Mouse (Mus musculus) splenic B cell, adult 2 months (primary cell): ENCODE measurements around the gene Ssbp3.

Experiments
- DNase-seq: peaks from one replicate; pipeline ENCODE4 v3.0.0-alpha.2; 2011; ENCODE audit warnings: low read depth, low spot score
- H3K27me3 ChIP-seq: 2 replicates; pipeline ENCODE4 v1.6.1; 2012; ENCODE audit warnings: mild to moderate bottlenecking, low read length, moderate library complexity, mixed read lengths; ENCODE audit not compliant: control insufficient read depth, poor library complexity, insufficient read depth, severe bottlenecking
- H3K36me3 ChIP-seq: 2 replicates; pipeline ENCODE4 v1.6.1; 2012; ENCODE audit warnings: mild to moderate bottlenecking, low read length, moderate library complexity, mixed read lengths; ENCODE audit not compliant: control insufficient read depth, poor library complexity, insufficient read depth, severe bottlenecking

Gene Ssbp3

DNA sequence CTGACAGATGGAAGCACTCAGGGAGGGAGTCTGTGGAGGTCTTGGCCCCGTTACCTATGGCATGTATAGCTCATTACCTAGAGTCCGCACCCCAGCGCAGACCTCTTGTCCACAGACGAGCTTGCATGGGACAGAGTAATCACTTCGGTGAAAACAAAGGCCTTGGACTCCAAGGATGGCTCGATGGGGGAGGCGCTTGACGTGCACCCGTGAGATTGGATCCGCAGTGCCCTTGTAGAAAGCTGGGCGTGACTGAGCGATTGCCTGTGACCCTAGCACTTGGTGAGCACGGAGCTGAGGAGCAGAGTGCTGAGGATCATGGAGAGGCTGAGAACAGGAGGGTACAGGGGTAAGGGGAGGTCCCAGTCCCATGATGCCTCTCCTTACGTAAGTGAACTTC is 181.2 kb downstream of the Ssbp3 start:
- H3K27me3 ChIP-seq = no peaks in the 10 kb centered on the region
- no peaks in the 10 kb centered on the region for H3K36me3 ChIP-seq

DNA sequence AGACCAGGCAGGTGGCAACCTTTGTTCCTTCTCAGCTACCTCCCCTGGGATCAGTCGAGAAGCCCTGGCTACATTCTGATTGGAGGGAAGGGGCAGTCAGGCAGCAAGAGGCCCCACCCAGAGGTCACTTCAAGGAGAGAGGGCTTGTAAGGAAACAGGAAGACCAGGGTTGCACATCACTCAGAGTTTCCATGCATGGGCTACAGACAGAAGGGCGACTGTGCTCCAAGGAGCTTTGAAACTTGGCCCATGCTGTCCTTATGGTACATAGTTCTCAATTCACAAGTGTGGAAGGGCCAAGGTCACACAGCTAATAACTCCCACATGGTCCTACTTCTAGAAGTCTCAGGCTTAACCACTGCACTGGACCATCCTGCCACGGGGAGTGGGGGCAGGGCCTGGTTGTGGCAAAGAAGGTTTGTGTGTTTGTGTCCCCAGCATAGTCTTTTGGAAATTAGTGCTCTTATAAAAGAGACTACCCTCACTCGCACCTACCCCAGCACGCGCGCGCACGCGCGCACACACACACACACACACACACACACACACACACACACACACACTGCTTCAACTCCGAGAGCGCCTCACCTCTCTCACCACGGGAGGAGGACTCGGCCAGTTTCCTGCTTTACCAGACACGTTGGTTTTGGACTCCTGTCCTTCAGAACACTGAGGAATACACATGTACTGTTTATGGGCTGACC is 184.1 kb downstream of the Ssbp3 start:
- Histone ChIP-seq H3K36me3 (no peaks in the 10 kb centered on the region), H3K27me3 (no peaks in the 10 kb centered on the region)
- DNase-seq = no peak

More for the DNA sequence above, 181.2 kb downstream of the Ssbp3 start:
- no peak for DNase-seq

DNA sequence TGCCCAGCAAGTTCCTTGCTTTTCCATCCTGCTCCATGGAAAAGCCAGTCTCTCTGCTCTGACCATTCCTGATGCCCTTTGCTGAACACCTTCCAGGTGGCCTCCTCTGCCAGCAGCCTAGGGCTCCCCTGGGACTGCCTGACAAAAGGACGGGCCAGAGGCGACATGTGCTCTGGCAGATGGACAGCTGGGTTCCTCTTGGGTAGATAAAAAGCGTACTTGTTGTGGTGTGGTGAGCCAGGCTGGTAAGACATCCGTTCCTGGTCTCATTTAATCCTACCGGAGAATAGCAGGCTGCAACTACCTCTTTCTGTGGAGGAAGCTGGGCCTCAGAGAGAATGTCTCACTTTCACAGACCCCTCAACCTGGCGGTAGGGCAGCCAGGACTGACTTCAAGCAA is 185.5 kb downstream of the Ssbp3 start:
- no peaks in the 10 kb centered on the region for H3K36me3 ChIP-seq
- no peak for DNase-seq
- H3K27me3 ChIP-seq = no peaks in the 10 kb centered on the region

DNA sequence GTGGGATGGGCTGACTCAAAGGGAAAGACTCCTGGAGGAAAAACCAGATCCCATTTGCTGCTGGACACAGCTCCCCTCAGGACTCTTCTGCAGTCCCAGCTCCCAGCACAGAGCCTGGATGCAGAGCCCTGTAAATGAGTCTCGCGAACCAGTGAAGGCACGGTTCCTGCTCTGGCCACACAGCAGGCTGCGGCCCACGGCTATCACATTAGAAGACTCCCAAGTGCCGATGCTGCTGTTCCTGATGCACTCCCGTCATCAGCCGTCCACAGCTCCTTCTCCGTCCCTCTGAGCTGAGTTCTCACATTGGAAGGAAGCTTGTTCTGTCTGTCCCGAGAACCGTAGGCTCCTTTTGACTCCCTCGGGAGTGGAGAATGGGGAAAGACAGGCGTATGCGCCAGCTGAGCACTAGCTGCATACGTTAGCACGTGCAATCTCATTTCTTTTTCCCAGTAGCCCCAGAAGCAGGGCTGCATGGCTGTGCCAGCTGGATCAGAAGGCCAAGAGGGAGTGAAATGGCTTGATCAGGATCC is 186.4 kb downstream of the Ssbp3 start, which contains the start of gene Cdcp2:
TSS of gene Cdcp2 (plus strand) at position 51 of the 533 bp plus-strand sequence.
- Histone ChIP-seq H3K27me3 (no peaks in the 10 kb centered on the region), H3K36me3 (no peaks in the 10 kb centered on the region)
- no peak for DNase-seq

DNA sequence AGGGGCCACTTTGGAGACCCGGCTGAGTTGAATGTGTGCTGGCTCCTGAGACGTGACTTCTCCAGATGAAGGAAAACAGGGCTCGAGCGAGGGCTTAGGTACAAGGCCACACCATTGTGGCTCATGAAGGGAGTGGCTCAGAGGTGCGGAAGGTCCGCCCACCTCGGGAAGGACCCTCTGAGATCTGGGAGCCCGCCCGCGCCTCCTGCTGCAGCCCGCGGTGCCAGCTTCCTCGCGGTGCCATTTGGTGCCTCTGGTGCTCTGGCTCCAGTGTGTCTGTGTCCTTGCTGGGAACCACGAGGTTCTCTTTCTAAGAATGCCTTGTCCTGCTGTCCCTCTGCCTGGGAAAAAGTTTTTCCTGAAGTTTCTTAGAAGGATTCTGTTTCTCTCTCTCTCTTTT is 187.4 kb downstream of the Ssbp3 start:
- DNase-seq = no peak
- Histone ChIP-seq H3K36me3 (no peaks in the 10 kb centered on the region), H3K27me3 (no peaks in the 10 kb centered on the region)

DNA sequence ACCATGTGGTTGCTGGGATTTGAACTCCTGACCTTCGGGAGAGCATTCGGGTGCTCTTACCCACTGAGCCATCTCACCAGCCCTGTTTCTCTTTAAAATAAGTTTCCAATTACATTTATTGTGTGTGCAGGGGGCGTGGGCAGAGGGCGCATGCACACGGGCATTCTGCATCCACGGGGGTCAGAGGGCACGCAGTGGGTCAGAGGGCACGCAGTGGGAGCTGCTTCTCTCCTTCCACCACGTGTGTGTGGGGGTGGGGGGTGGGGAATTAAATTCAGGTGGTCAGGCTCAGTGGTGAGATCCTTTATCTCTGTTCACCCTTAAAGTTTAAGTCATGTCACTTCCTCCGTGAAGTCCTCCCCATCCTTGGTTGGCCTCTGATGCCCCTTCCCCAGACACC is 187.9 kb downstream of the Ssbp3 start:
- H3K36me3 ChIP-seq = no peaks in the 10 kb centered on the region
- DNase-seq = no peak
- H3K27me3 ChIP-seq = no peaks in the 10 kb centered on the region

DNA sequence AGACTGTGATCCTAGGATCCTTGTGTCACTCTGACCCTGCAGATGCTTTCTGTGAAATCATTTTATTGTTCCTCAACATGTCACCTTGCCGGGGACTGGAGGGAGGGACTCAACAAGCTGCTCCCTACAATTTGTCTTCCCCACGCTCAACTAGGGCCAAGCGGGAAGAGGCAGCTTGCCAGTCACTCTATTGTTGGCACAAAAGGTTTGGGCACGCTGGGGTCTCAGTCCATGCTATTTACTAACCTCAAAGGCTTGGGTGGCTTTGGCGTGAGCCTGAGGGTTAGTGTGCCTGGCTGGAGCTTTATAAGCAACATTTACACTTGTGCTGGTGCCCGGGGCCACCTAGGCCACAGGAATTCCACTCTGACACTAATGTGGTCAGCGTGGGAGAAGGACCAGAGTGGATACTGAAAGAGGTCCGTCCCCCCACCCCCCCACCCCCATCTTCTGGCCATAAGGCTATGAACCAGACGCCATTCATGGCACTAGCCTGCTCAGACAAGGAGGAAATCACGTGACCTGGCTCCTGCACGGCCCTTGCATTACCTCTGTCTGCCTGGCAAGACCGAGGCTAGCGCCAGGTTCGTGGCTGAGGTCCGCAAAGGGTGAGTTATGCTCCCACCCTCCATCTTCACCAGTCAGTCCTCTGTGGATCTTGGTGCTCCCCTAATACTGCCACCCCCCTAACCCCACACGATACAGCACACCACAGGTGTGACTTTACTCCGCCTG is 188.5 kb downstream of the Ssbp3 start:
- no peak for DNase-seq
- Histone ChIP-seq H3K36me3 (no peaks in the 10 kb centered on the region), H3K27me3 (no peaks in the 10 kb centered on the region)
